Mouse (Mus musculus): ENCODE measurements around the gene Taar7e.

DNA sequence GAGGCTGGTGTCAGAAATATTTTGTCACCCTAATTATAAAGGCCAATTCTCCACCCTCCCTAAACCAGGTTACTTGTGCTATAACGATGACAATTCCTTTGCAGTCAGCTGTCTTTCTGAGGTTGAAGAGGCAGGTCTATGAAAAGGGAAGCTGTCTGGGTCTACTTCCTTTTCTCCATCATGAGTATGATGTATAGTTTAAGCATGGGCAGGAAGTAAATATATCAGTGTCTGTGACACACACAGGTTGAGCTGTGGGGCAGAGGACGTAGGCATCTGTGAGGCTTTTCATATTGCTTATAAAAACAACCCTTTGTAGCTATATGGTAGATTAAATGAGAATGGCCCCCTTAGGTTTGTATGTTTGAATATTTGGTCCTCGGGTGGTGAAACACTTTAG is 21.6 kb downstream of the Taar7e start:
- TF ChIP-seq EP300 (IDR thresholded peaks at IDR 0.05; ENCODE audit: low read depth) (no peak), CTCF (IDR thresholded peaks at IDR 0.05; ENCODE audit: low read depth) (no peak)
